Mouse (Mus musculus) heart, embryonic 13.5 days (tissue): ENCODE measurements at regions not wholly inside any gene's neighbourhood (a gene's known extent, or its start where the extent isn't known, plus 50 kb on each side); places are given as distances from the start of the nearest gene placed in this dataset.

Source experiments
- ATAC-seq: fragments of 200-750 bp; cut with Nextera tagmentation; 2 replicates; pipeline ENCODE4 v1.8.0; 2017; ENCODE audit warnings: moderate TSS enrichment; ENCODE audit not compliant: insufficient number of reproducible peaks, low FRiP score, low TSS enrichment; ENCODE audit errors: extremely low read depth
- H3K27ac ChIP-seq: fragments of 300-500 bp; sonication (generic); replicated peaks from 2 replicates; pipeline ENCODE4 v1.5.1; 2015; ENCODE audit warnings: moderate library complexity, mild to moderate bottlenecking, inconsistent platforms
- H3K27me3 ChIP-seq: fragments of 300-500 bp; sonication (generic); replicated peaks from 2 replicates; pipeline ENCODE4 v1.6.1; 2015; ENCODE audit warnings: mild to moderate bottlenecking, inconsistent platforms
- H3K36me3 ChIP-seq: fragments of 300-500 bp; sonication (generic); 2 replicates; pipeline ENCODE4 v1.6.1; 2015; ENCODE audit warnings: mild to moderate bottlenecking, inconsistent platforms
- H3K4me1 ChIP-seq: fragments of 300-500 bp; sonication (generic); 2 replicates; pipeline ENCODE4 v1.6.1; 2015; ENCODE audit warnings: inconsistent platforms
- H3K4me2 ChIP-seq: fragments of 300-500 bp; sonication (generic); 2 replicates; pipeline ENCODE4 v1.6.1; 2015; ENCODE audit warnings: inconsistent platforms, mild to moderate bottlenecking, moderate library complexity
- H3K4me3 ChIP-seq: fragments of 300-500 bp; sonication (generic); 2 replicates; pipeline ENCODE4 v1.5.1; 2015; ENCODE audit warnings: moderate library complexity, mild to moderate bottlenecking, inconsistent platforms
- H3K9ac ChIP-seq: fragments of 300-500 bp; sonication (generic); 2 replicates; pipeline ENCODE4 v1.6.1; 2015; ENCODE audit warnings: inconsistent platforms, mild to moderate bottlenecking, moderate library complexity
- H3K9me3 ChIP-seq: fragments of 300-500 bp; sonication (generic); 2 replicates; pipeline ENCODE4 v1.6.1; 2016; ENCODE audit warnings: inconsistent platforms
- WGBS: fragments of 180-500 bp; shearing (Covaris S2); methylation state at CpG from one replicate; pipeline ENCODE4 v1.1.7; 2015; ENCODE audit warnings: mixed read lengths; 5-methylcytosine and 5-hydroxymethylcytosine counted together

DNA sequence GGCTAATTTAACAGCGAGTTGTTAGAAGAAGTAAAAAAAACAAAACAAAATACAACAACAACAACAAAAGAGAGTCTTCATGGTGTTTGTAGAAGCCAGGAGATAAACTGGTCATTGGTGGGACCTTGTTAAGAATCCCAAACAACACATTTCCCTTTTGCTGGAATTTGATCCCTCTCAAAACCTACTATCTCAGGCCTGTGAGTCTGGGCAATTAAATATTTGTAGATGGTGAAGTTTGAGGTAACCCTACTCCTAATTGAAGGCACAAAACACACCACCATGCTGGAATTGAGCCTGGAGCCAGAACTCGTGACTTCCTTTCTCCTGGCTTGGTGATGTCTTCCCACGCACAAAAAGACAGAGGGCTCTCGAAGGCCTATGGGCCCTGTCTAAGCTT is 65.4 kb upstream of the Akt3 start:
- Histone ChIP-seq H3K9ac (peak overlapping the region; percentile 78), H3K4me2 (peak overlapping the region; percentile 85), H3K27ac (no peak overlapping the region), H3K9me3 (peaks cover 4% of the 10 kb centered on the region; the same call in 1 of the 2 replicates), H3K4me1 (0 out of 2 replicates have a peak, but pooled peaks cover 3% of the 10 kb centered on the region), H3K27me3 (no peaks in the 10 kb centered on the region), H3K4me3 (peak overlapping the region; percentile 57), H3K36me3 (no peaks in the 10 kb centered on the region)
- WGBS = 47% methylated on average over 4 of the region's 4 CpGs
- no peak for ATAC-seq

DNA sequence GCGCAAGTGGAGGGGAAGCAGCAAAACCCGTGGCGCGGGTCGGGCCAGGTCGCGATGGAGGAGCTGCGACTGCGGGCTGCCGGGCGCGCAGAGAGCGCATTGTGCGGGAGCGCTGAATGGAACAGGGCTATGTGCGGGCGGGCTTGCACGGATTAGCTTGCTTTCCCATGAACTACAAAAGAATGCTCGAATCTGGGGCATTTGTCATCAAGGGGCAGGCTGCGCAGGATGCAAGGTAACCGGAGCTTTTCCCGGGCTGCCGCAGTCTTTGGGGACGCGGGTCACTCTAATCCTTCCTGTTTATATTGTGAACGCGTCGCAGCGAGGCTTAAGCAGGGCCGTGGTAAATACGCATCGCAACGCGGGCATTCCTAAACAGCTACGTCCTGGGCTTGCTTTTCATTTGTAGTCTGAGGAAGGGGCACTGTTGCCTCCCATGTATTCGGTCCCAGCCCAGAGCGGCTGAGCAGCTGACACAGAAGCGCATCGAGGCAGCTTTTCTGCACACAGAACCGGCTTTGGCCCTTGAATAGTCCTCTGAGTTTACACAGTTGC is 64.8 kb upstream of the Akt3 start:
- H3K36me3 ChIP-seq = no peaks in the 10 kb centered on the region
- no peak for ATAC-seq
- H3K4me2 ChIP-seq = peak overlapping the region; percentile 85
- no peak overlapping the region for H3K27ac ChIP-seq
- H3K4me1 ChIP-seq = 0 out of 2 replicates have a peak, but pooled peaks cover 3% of the 10 kb centered on the region
- peak overlapping the region; percentile 78 for H3K9ac ChIP-seq
- H3K9me3 ChIP-seq = peaks cover 4% of the 10 kb centered on the region; the same call in 1 of the 2 replicates
- H3K27me3 ChIP-seq = no peaks in the 10 kb centered on the region
- WGBS = under 1% methylated on average over 40 of the region's 40 CpGs
- H3K4me3 ChIP-seq = peak overlapping the region; percentile 57

- peak overlapping the region; percentile 78 for H3K9ac ChIP-seq
- peak overlapping the region; percentile 85 for H3K4me2 ChIP-seq
- H3K4me1 ChIP-seq = 0 out of 2 replicates have a peak, but pooled peaks cover 3% of the 10 kb centered on the region
- ATAC-seq = no peak
- peaks cover 4% of the 10 kb centered on the region; the same call in 1 of the 2 replicates for H3K9me3 ChIP-seq
- 7% methylated on average over 6 of the region's 6 CpGs for WGBS
- peak overlapping the region; percentile 57 for H3K4me3 ChIP-seq
- no peaks in the 10 kb centered on the region for H3K27me3 ChIP-seq
- H3K27ac ChIP-seq = no peak overlapping the region
- H3K36me3 ChIP-seq = no peaks in the 10 kb centered on the region
These were observed 64.3 kb upstream of the Akt3 start for GRCm38 (mm10) chr1:177322307-177322685.

GRCm38 (mm10) chr1:177321655-177322306 is 63.8 kb upstream of the Akt3 start:
- ATAC-seq = no peak
- Histone ChIP-seq H3K27ac (no peak overlapping the region), H3K27me3 (no peaks in the 10 kb centered on the region), H3K36me3 (no peaks in the 10 kb centered on the region), H3K4me2 (peak overlapping the region; percentile 85; the same call in 1 of the 2 replicates), H3K9ac (no peak overlapping the region), H3K9me3 (peaks cover 4% of the 10 kb centered on the region; the same call in 1 of the 2 replicates), H3K4me3 (no peak overlapping the region), H3K4me1 (0 out of 2 replicates have a peak, but pooled peaks cover 3% of the 10 kb centered on the region)
- WGBS = 36% methylated on average over 5 of the region's 5 CpGs

- no peak for ATAC-seq
- WGBS = 11% methylated on average over 5 of the region's 5 CpGs
- no peak overlapping the region for H3K27ac ChIP-seq
These were observed 50.3 kb upstream of the Akt3 start for GRCm38 (mm10) chr1:177308213-177308872.

More at GRCm38 (mm10) chr1:177308213-177308872, 50.3 kb upstream of the Akt3 start:
- Histone ChIP-seq H3K9me3 (no peaks in the 10 kb centered on the region), H3K27me3 (no peaks in the 10 kb centered on the region), H3K9ac (no peak overlapping the region), H3K36me3 (no peaks in the 10 kb centered on the region), H3K4me2 (no peak overlapping the region), H3K4me1 (no peaks in the 10 kb centered on the region), H3K4me3 (no peak overlapping the region)
